Mouse (Mus musculus): ENCODE measurements around the gene Map3k11. TPM values are rescaled to one million over a fixed set of nuclear protein-coding genes. Genes with fewer than 3 reads are reported as not detected.

The Map3k11 gene
- total RNA-seq (2012; rRNA removed): 17.9 and 22.5 TPM in 2 replicates
- polyA plus RNA-seq (2012; ENCODE audit: insufficient read depth in 1 of 2, insufficient read length in 2 of 2, low read depth in 1 of 2, low replicate concordance in 2 of 2, missing spikeins in 1 of 2): 10 to 100 TPM in 1 of 2 experiments, not detected in 1; 38.3 TPM

DNA sequence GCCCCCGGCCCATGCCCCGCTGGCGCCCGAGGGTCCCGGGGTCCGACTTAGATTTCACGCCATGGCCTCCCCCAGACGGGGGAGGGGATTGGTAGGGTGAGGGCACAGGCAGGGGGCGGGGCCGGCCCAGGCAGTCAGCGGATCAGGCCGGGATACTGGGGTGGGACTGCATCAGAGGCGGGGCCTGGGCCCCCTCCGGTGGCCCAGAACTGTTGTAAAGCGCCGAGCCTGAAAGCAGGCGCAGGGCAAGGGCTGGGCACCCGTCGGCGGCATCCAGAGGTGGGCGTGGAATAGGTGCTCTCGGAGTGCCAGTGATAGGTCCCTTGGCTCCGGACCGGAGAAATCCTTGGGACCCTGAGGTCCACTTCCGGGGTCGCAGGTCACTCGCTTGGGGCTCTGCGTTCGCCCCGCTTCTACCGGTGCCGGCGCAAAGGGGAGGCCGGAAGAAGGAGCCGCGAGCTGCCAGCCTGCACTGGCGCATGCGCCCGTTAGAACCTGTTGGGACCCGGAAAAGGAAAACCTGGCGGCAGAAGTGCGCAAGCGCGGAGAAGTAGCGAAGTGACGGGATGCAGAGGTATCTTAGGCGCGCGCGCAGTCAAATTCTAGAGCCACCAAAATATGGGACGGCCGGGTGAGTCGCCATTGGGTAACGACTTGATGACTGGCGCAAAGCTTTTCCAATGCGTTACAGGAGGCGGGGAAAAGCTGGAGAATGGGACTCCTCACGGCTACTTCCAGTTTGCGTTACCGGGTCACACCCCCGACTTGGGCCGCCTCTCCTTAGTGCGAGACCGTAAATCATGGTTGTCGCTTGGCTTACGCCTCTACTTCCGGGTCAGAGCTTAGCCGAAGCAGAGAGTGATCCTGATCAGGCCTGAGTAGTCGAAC, at the start of gene Map3k11, which contains the start of gene Pcnx3:
Gene Map3k11, plus strand, starts transcription at position 543 of the 888 bp plus-strand sequence.
Gene Pcnx3, minus strand, starts transcription at position 709 of the 888 bp plus-strand sequence.
- H3K27me3 ChIP-seq (ENCODE audit: control insufficient read depth in 1 of 2, insufficient read depth in 2 of 2, low read length in 2 of 2): no peaks in the 10 kb centered on the region
- DNase-seq (ENCODE audit: low read depth, low spot score): peak; percentile 99
- TF ChIP-seq POLR2A (IDR thresholded peaks at IDR 0.05; ENCODE audit: control insufficient read depth in 1 of 2, insufficient read depth in 1 of 2, low read depth in 1 of 2, low read length in 2 of 2, poor library complexity in 1 of 2): peak; percentile 63 to 73; a peak in 3 of 4 replicates
- 0 out of 2 replicates have a peak, but pooled peaks have one; percentile 6 for TF ChIP-seq TBP (IDR thresholded peaks at IDR 0.05; ENCODE audit: low read depth, low read length)
- no peak for TF ChIP-seq GATA1 (IDR thresholded peaks at IDR 0.05; ENCODE audit: low read depth, low read length)
- peak; percentile 56; the same call in 1 of the 2 replicates for TF ChIP-seq MYC (IDR thresholded peaks at IDR 0.05; ENCODE audit: low read depth, low read length)
- no peak for TF ChIP-seq RAD21 (IDR thresholded peaks at IDR 0.05; ENCODE audit: low read depth, low read length)
- TF ChIP-seq ZC3H11A (IDR thresholded peaks at IDR 0.05; ENCODE audit: low read depth, low read length): no peak
- no peak for TF ChIP-seq JUND (IDR thresholded peaks at IDR 0.05; ENCODE audit: low read depth, low read length)
- peak; percentile 72 for TF ChIP-seq MYB (IDR thresholded peaks at IDR 0.05; ENCODE audit: low read depth, low read length)
- no peak for TF ChIP-seq CTCF (IDR thresholded peaks at IDR 0.05 in 2 of 3, conservative IDR thresholded peaks at IDR 0.05 in 1 of 3; ENCODE audit: control insufficient read depth in 1 of 3, insufficient read depth in 1 of 3, low read depth in 2 of 3, low read length in 3 of 3, poor library complexity in 1 of 3, severe bottlenecking in 1 of 3)
- peak; percentile 67 for TF ChIP-seq CHD2 (IDR thresholded peaks at IDR 0.05; ENCODE audit: low read length)
- TF ChIP-seq NELFE (IDR thresholded peaks at IDR 0.05; ENCODE audit: low read depth, low read length): peak; percentile 86
- peak; percentile 35; the same call in 1 of the 2 replicates for TF ChIP-seq TCF12 (IDR thresholded peaks at IDR 0.05; ENCODE audit: low read depth, low read length)
- TF ChIP-seq USF2 (IDR thresholded peaks at IDR 0.05; ENCODE audit: borderline replicate concordance in 1 of 2, insufficient read depth in 1 of 2, low read depth in 1 of 2, low read length in 2 of 2): no peak
- peak; percentile 59 for TF ChIP-seq MAX (IDR thresholded peaks at IDR 0.05; ENCODE audit: low read length)
- TF ChIP-seq USF1 (IDR thresholded peaks at IDR 0.05; ENCODE audit: low read depth, low read length): peak; percentile 9; the same call in 1 of the 2 replicates
- TF ChIP-seq ZMIZ1 (IDR thresholded peaks at IDR 0.05; ENCODE audit: low read depth, low read length): peak; percentile 68
- peak; percentile 93 for TF ChIP-seq ELF1 (IDR thresholded peaks at IDR 0.05; ENCODE audit: low read depth, low read length)
- no peak for TF ChIP-seq CHD1 (IDR thresholded peaks at IDR 0.05; ENCODE audit: low read depth, low read length)
- no peak for TF ChIP-seq SMC3 (IDR thresholded peaks at IDR 0.05; ENCODE audit: low read depth, low read length)
- peak; percentile 92 for TF ChIP-seq NRF1 (IDR thresholded peaks at IDR 0.05; ENCODE audit: insufficient read depth, low read depth, low read length, poor library complexity, severe bottlenecking)
- TF ChIP-seq MXI1 (IDR thresholded peaks at IDR 0.05; ENCODE audit: low read depth, low read length): peak; percentile 74
- TF ChIP-seq SIN3A (IDR thresholded peaks at IDR 0.05; ENCODE audit: low read length): peak; percentile 99
- TF ChIP-seq KAT2A (conservative IDR thresholded peaks at IDR 0.05; ENCODE audit: low read depth, low read length): peak; percentile 85
- peak; percentile 49 for TF ChIP-seq POLR2AphosphoS2 (IDR thresholded peaks at IDR 0.05; ENCODE audit: low read length)
- TF ChIP-seq ETS1 (IDR thresholded peaks at IDR 0.05; ENCODE audit: low read depth, low read length): peak; percentile 69
- TF ChIP-seq HCFC1 (IDR thresholded peaks at IDR 0.05; ENCODE audit: low read depth, low read length): peak; percentile 88
- H3K4me3 ChIP-seq (ENCODE audit: control insufficient read depth in 1 of 2, insufficient read depth in 1 of 2, low read depth in 2 of 2, low read length in 2 of 2): peak within 1 kb of the TSS; percentile 89 to 99
- H3K79me2 ChIP-seq (ENCODE audit: control insufficient read depth, insufficient read depth, low read length, poor library complexity): peaks cover 44% of the 10 kb centered on the region
- no peaks in the 10 kb centered on the region for H3K9me3 ChIP-seq (replicated peaks; ENCODE audit: insufficient read depth, low read length)
- peaks cover 2 to 9% of the 10 kb centered on the region in 2 experiments; a peak in 2 of 4 replicates for H3K36me3 ChIP-seq (ENCODE audit: control insufficient read depth in 1 of 2, insufficient read depth in 2 of 2, low read length in 2 of 2)
- peak within 1 kb of the TSS; percentile 91 for H3K9ac ChIP-seq (ENCODE audit: control insufficient read depth, low read depth, low read length, poor library complexity, severe bottlenecking)
- peaks cover 2 to 24% of the 10 kb centered on the region in 2 experiments; a peak in 3 of 4 replicates for H3K4me1 ChIP-seq (ENCODE audit: control insufficient read depth in 1 of 2, insufficient read depth in 2 of 2, low read length in 2 of 2)
- peak within 1 kb of the TSS; percentile 94 for H3K27ac ChIP-seq (ENCODE audit: control insufficient read depth, low read depth, low read length)
